Mouse (Mus musculus) lung, adult 18-20 months (tissue): ENCODE measurements around the gene Thumpd3.

Source experiments
- DNase-seq, 2 experiments: peaks; one replicate each; pipeline ENCODE4 v3.0.0; 2022; ENCODE audit warnings: mixed read lengths in 2 of 2

Gene Thumpd3

GRCm38 (mm10) chr6:113079492-113079891 is 33.5 kb downstream of the Thumpd3 start:
- peak; percentile 20 to 25 for DNase-seq

- peak in 1 of 2 experiments; percentile 36 for DNase-seq
Measured at GRCm38 (mm10) chr6:113082229-113082628, 36.2 kb downstream of the Thumpd3 start.

GRCm38 (mm10) chr6:113084590-113084989 is 38.6 kb downstream of the Thumpd3 start:
- DNase-seq = no peak

DNA sequence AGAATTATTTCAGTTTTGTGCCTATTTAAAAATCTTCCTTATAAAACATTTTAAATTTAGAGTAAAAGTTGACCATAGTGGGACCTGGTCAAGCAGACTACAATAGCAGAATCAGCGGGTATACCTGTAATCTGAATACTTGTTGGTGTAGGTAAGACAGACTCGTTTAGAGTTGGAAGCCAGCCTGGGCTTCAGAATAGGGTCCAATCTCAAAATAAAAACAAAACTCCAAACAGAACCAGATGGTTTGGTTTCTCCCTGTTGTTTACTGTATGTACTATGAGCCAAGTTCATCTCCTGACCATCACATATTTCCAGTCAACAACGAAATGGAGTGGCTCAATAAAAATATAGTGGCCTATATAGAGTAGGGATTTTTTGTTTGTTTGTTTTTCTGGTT is 47.2 kb downstream of the Thumpd3 start:
- DNase-seq = no peak

- DNase-seq = no peak
Measured at GRCm38 (mm10) chr6:113095547-113095946, 49.5 kb downstream of the Thumpd3 start.

DNA sequence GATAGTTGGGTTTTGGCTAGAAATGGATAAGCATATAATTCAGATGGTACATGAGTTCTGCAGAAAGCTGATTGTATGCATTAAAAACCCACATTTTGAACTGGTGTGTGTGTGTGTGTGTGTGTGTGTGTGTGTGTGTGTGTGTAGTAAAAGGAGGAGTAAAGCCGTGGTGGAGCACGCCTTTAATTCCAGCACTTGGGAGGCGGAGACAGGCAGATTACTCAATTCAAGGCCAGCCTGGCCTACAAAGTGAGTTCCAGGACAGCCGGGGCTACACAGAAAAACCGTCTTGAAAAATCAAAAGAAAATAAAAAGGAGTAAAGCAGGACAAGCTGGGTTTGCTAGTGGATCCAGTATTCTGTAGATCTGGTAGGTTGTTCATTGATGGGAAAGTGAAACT is 51.6 kb downstream of the Thumpd3 start:
- peak in 1 of 2 experiments; percentile 16 for DNase-seq

DNA sequence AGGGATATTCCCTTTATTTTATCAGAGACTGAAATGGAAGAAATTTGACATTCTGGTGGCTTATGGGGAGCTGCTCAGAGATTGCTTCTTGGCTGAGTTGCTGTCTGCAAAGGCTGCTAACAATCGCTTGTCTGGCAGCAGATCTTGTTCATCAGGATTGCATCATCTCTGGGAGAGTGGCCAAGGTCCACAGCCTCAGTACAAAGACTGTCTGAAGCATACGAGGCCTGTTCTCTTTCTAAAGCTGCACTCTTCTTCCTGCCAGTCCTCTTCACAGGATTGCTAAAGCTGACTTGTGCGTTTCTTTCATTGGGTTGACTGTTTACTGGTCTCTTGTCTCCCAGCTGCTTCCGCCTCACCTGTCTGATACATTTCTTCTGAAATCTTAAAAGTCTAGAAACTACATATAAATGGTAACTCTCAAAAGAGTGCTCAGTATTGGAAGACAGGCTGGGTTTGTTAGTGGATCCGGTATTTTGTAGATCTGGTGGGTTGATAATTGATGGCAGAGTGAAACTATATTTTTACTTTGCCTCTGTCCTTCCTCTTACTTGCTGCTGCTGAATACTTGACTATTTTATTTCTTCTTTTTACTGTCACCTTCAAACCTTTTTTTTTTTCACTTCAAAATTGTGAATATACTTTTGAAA is 53.7 kb downstream of the Thumpd3 start:
- peak; percentile 91 to 94 for DNase-seq

- peak in 1 of 2 experiments; percentile 26 for DNase-seq
Measured at GRCm38 (mm10) chr6:113102541-113102940, 56.5 kb downstream of the Thumpd3 start.

- DNase-seq = peak; percentile 58 to 68
Measured at GRCm38 (mm10) chr6:113103765-113104164, 57.7 kb downstream of the Thumpd3 start.

DNA sequence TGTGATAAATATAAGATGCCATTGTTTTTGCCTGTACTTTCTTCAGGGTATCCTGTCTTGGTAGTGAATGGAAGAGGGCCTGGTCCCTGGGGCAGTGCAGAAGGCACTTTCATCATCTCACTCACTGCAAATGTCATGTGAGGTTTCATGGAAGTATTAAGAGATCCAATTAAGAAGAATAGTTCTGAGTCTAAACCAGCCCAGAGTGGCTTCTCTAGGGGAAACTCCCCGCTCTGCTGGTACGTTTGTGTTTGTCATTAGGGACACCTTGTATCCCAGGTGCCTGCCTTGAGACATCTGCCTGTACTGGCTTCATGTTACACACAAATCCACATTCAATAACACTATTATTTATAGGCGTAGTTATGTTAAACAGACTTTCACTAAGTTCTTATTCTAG is 63.4 kb downstream of the Thumpd3 start:
- no peak for DNase-seq

GRCm38 (mm10) chr6:113109956-113110355 is 63.9 kb downstream of the Thumpd3 start:
- no peak for DNase-seq
